Mouse (Mus musculus) lung, embryonic 16.5 days (tissue): Measurements from ENCODE around the gene Stat5b. TPM values are rescaled to one million over a fixed set of nuclear protein-coding genes. Genes with fewer than 3 reads are reported as not detected.

ENCODE experiments used
- ATAC-seq: fragments of 200-750 bp; cut with Nextera tagmentation; 2 replicates; pipeline ENCODE4 v1.8.0; 2017; ENCODE audit warnings: low read depth, mild to moderate bottlenecking, moderate library complexity
- H3K27ac ChIP-seq: fragments of 300-500 bp; sonication (generic); 2 replicates; pipeline ENCODE4 v1.5.1; 2014; ENCODE audit warnings: mild to moderate bottlenecking, control low read depth, low read length
- H3K27me3 ChIP-seq: fragments of 300-500 bp; sonication (generic); 2 replicates; pipeline ENCODE4 v1.6.1; 2014; ENCODE audit warnings: low read depth, low read length, mixed read lengths; ENCODE audit not compliant: control insufficient read depth, insufficient read depth
- H3K36me3 ChIP-seq: fragments of 300-500 bp; sonication (generic); 2 replicates; pipeline ENCODE4 v1.6.1; 2014; ENCODE audit warnings: low read length; ENCODE audit not compliant: control insufficient read depth, insufficient read depth
- H3K4me1 ChIP-seq: fragments of 300-500 bp; sonication (generic); replicated peaks from 2 replicates; pipeline ENCODE4 v1.6.1; 2014; ENCODE audit warnings: low read length, mixed read lengths; ENCODE audit not compliant: control insufficient read depth, insufficient read depth
- H3K4me2 ChIP-seq: fragments of 300-500 bp; sonication (generic); 2 replicates; pipeline ENCODE4 v1.6.1; 2014; ENCODE audit warnings: low read depth, low read length, control low read depth
- H3K4me3 ChIP-seq: fragments of 300-500 bp; sonication (generic); 2 replicates; pipeline ENCODE4 v1.5.1; 2014; ENCODE audit warnings: mild to moderate bottlenecking, low read length, control low read depth
- H3K9ac ChIP-seq: fragments of 300-500 bp; sonication (generic); 2 replicates; pipeline ENCODE4 v1.6.1; 2014; ENCODE audit warnings: low read length, control low read depth
- H3K9me3 ChIP-seq: fragments of 300-500 bp; sonication (generic); 2 replicates; pipeline ENCODE4 v1.6.1; 2016; ENCODE audit warnings: low read length; ENCODE audit not compliant: control insufficient read depth
- WGBS: fragments of 180-500 bp; shearing (Covaris S2); extraction: QIAGEN DNeasy Blood & Tissue Kit; methylation state at CpG from one replicate; pipeline ENCODE4 v1.1.7; 2014; 5-methylcytosine and 5-hydroxymethylcytosine counted together
- polyA plus RNA-seq: library from polyadenylated mRNA; unstranded; fragments of >200 nt; fragmentation: Nextera tagmentation; extraction: Ambion mirVana; gene quantifications from 2 replicates; pipeline ENCODE4 v1.2.1, GENCODE M21; 2015

Gene Stat5b
- polyA plus RNA-seq, 1 experiment from 2014 or later, result 27.2 TPM

DNA sequence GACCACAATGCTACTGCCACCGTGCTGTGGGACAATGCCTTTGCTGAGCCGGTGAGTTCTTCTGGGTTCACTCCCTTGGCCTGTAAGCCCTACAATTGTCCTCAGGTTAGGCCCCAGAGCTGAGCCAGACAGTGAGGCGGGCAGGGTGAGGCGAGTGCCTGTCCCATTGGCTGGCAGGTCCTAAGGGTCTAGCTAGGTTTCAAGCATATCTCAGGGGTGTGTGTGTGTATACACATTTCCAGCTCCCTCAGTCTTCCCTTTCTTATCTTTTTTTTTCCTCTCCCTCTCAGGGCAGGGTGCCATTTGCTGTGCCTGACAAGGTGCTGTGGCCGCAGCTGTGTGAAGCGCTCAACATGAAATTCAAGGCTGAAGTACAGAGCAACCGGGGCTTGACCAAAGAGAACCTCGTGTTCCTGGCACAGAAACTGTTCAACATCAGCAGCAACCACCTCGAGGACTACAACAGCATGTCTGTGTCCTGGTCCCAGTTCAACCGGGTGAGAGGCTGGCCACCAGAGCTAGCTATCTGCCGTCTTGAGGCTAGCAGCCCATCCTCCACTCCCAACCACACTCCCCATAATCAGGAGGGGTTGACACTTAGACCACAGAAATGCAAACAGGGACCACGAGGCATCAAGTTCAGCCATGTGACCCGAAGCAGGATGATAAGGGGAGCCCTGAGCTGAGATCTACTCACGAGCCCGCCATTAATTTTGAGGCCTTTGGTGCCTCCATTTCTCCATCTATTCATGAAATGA is 29.0 kb upstream of the Stat5b start:
- Histone ChIP-seq H3K4me3 (no peak overlapping the region), H3K9ac (no peak overlapping the region), H3K4me1 (no peaks in the 10 kb centered on the region), H3K4me2 (no peak overlapping the region), H3K36me3 (no peaks in the 10 kb centered on the region; the same call in 1 of the 2 replicates), H3K27me3 (no peaks in the 10 kb centered on the region), H3K9me3 (no peaks in the 10 kb centered on the region), H3K27ac (no peak overlapping the region)
- no peak for ATAC-seq
- 66% methylated on average over 15 of the region's 15 CpGs for WGBS

DNA sequence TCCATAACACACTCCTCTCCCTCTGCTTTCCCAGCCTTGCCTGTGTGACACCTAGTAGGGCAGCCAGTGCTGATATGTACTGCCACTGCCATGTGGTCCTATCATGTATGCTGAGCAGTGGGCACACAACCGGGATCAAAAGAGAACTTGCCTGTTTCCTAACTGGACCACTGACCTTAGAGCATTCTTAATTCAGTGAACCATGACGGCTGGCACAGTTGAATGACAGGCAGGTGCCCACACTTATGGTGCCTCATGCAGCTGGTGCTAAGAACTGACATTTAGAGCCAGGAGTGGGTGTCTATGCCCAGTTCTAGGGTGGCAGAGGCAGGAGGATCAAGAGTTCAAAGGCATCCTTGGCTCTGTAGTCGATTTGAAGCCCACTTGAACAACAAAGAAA is 25.2 kb upstream of the Stat5b start:
- no peak overlapping the region for H3K4me3 ChIP-seq
- H3K4me2 ChIP-seq, result no peak overlapping the region
- no peak overlapping the region for H3K9ac ChIP-seq
- H3K9me3 ChIP-seq, result no peaks in the 10 kb centered on the region
- H3K4me1 ChIP-seq, result peaks cover 4% of the 10 kb centered on the region
- H3K27me3 ChIP-seq, result no peaks in the 10 kb centered on the region
- H3K27ac ChIP-seq, result no peak overlapping the region
- no peak for ATAC-seq
- WGBS, result 64% methylated on average over 3 of the region's 3 CpGs
- H3K36me3 ChIP-seq, result no peaks in the 10 kb centered on the region; the same call in 1 of the 2 replicates

DNA sequence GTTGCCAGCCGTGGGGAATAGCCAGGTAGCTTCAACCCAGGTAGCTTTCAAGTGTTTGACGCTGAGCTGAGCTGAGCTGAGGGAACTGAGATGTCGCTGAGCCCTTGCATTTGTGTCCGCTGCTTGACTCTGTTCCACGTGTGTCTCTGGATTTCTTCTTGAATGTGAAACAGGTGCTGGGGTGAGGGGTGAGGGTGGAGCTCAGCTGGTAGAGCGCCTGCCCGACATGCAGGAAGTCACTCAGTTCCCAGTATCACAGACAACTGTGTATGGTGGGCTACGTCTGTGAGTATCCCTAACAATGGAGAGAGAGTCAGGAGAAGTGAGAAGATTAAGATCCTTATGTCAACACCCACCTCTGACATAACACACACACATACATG is 20.4 kb upstream of the Stat5b start:
- 63% methylated on average over 8 of the region's 8 CpGs for WGBS
- H3K4me3 ChIP-seq, result no peak overlapping the region
- H3K4me2 ChIP-seq, result no peak overlapping the region
- H3K9me3 ChIP-seq, result no peaks in the 10 kb centered on the region
- no peaks in the 10 kb centered on the region for H3K27me3 ChIP-seq
- no peak overlapping the region for H3K9ac ChIP-seq
- ATAC-seq, result no peak
- peak overlapping the region; percentile 31 for H3K27ac ChIP-seq
- H3K4me1 ChIP-seq, result peaks cover 8% of the 10 kb centered on the region
- H3K36me3 ChIP-seq, result no peaks in the 10 kb centered on the region

DNA sequence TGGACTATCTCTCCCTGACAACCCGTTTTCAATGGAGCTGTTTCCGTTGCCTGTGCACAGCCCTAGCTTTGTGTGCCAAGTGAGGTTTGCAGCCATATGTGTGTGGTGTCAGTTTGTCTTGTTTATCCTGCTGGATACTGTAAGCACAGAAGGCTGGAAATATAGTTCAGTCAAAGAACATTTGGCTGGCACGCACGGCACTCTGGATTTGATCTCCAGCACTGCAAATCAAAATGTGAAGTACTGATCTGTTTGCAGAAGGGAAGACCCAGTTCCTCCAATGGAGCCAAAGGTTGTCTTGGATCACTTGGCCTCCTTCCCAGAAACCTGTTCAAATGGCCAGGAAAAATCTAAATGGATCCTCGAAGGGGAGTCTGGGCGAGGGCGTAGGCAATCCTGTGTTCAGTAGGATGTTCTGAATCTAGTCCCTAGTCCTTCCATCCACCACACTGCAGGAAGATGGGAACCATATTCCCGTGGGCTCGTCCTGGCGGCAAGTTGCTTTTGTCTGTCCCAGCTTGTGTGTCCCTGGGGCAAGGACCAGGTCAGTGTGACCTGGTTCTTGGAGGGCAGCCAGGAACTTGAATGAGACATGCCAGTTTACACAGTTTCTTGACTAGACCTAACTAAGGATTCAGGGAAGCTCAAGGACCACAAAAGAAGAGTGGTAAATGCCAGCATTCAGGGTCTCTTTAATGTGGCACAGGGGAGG is 19.9 kb upstream of the Stat5b start:
- Histone ChIP-seq H3K9ac (no peak overlapping the region), H3K4me2 (no peak overlapping the region), H3K36me3 (no peaks in the 10 kb centered on the region), H3K4me3 (no peak overlapping the region), H3K9me3 (no peaks in the 10 kb centered on the region), H3K27me3 (no peaks in the 10 kb centered on the region), H3K4me1 (peaks cover 8% of the 10 kb centered on the region), H3K27ac (peak overlapping the region; percentile 31)
- ATAC-seq, result peak; percentile 31; the same call in 1 of the 2 replicates
- WGBS, result 63% methylated on average over 10 of the region's 10 CpGs

DNA sequence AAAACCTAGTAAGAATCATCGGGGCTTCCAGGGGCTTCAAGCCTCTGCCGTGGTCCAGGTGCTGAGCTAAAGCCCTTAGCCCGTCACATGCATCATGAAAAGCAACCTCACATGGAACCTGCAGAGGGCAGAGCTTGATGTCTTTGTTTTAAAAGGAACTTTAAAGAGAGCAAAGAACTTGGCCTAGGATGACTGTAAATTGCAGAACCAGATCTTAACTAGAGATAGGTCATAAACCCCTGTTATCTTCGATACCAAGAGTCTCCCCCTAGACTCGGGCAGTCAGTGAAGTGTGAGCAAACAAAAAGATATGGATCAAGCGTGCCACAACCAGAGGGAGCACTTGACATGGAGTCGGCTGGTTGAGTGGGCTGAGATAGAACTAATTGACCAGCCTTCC is 15.1 kb upstream of the Stat5b start:
- H3K4me1 ChIP-seq, result peaks cover 6% of the 10 kb centered on the region
- no peak overlapping the region for H3K4me2 ChIP-seq
- ATAC-seq, result no peak
- H3K4me3 ChIP-seq, result no peak overlapping the region
- no peaks in the 10 kb centered on the region for H3K9me3 ChIP-seq
- H3K27me3 ChIP-seq, result no peaks in the 10 kb centered on the region; the same call in 1 of the 2 replicates
- H3K36me3 ChIP-seq, result no peaks in the 10 kb centered on the region
- no peak overlapping the region for H3K27ac ChIP-seq
- H3K9ac ChIP-seq, result no peak overlapping the region
- WGBS, result 58% methylated on average over 7 of the region's 7 CpGs

DNA sequence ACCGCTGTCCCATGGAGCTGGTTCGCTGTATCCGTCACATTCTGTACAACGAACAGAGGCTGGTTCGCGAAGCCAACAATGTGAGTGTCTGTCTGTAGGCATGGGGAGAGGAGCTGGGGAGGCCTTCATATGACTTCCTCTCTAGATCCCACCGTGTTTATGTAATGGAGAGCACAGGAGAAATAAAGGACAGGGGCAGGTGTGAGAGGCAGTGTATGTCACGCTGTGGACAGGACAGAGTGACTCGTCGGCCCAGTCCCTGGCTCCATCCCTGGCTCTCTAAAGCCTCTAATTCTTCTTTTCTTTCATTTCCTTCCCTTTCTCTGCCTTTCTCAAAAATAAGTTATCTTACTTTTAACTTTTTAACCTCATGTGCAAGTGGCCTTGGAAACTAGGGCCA is 12.6 kb upstream of the Stat5b start:
- no peak for ATAC-seq
- no peak overlapping the region for H3K4me2 ChIP-seq

DNA sequence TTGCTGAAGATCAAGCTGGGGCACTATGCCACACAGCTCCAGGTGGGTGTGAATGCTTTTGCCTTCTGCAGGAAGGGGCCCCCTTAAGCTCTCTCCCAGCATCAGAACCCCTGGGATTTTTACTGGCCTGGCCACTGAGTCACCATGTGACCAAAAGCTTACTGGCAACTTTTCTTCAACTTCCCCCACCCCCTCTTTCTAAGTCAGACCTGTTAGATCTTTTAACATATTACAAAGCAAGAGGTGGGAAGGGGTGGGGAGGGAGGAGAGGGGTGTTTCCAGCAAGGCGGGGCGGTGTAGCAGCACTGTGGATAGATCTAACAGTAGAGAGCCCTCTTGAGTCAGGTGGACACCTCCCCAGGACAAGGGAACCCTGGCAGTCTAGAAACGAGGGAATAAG is 11.3 kb upstream of the Stat5b start:
- H3K9me3 ChIP-seq, result no peaks in the 10 kb centered on the region
- WGBS, result 35% methylated on average over 3 of the region's 3 CpGs
- no peaks in the 10 kb centered on the region for H3K36me3 ChIP-seq
- peaks cover 13% of the 10 kb centered on the region for H3K4me1 ChIP-seq
- no peak overlapping the region for H3K27ac ChIP-seq
- no peak overlapping the region for H3K4me3 ChIP-seq
- no peaks in the 10 kb centered on the region; the same call in 1 of the 2 replicates for H3K27me3 ChIP-seq
- no peak overlapping the region for H3K9ac ChIP-seq
- no peak overlapping the region for H3K4me2 ChIP-seq
- no peak for ATAC-seq

More for the DNA sequence above, 12.6 kb upstream of the Stat5b start:
- Histone ChIP-seq H3K9ac (no peak overlapping the region), H3K9me3 (no peaks in the 10 kb centered on the region), H3K27me3 (no peaks in the 10 kb centered on the region; the same call in 1 of the 2 replicates), H3K36me3 (no peaks in the 10 kb centered on the region), H3K4me1 (peaks cover 13% of the 10 kb centered on the region), H3K4me3 (no peak overlapping the region), H3K27ac (no peak overlapping the region)
- 86% methylated on average over 10 of the region's 10 CpGs for WGBS

DNA sequence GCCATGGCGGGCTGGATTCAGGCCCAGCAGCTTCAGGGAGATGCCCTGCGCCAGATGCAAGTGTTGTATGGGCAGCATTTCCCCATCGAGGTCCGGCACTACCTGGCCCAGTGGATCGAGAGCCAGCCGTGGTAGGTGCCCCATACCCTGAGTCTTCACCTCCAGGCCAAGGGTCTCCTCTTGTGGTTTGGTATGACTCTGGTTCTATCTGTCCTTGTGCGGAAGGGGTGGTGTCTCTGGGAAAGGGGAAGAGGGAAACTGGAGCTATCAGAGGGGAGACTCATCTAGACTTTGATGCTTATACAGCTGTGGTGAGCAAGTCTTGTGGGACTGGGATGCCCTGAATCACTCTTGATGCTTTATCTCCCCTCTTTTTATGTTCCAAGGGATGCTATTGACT is 10.8 kb upstream of the Stat5b start:
- WGBS, result 75% methylated on average over 7 of the region's 7 CpGs
- Histone ChIP-seq H3K4me3 (no peak overlapping the region), H3K27ac (no peak overlapping the region), H3K36me3 (no peaks in the 10 kb centered on the region), H3K4me2 (peak overlapping the region; percentile 83; the same call in 1 of the 2 replicates), H3K27me3 (no peaks in the 10 kb centered on the region; the same call in 1 of the 2 replicates), H3K9me3 (no peaks in the 10 kb centered on the region), H3K9ac (no peak overlapping the region; the same call in 1 of the 2 replicates), H3K4me1 (peaks cover 13% of the 10 kb centered on the region)
- ATAC-seq, result no peak

DNA sequence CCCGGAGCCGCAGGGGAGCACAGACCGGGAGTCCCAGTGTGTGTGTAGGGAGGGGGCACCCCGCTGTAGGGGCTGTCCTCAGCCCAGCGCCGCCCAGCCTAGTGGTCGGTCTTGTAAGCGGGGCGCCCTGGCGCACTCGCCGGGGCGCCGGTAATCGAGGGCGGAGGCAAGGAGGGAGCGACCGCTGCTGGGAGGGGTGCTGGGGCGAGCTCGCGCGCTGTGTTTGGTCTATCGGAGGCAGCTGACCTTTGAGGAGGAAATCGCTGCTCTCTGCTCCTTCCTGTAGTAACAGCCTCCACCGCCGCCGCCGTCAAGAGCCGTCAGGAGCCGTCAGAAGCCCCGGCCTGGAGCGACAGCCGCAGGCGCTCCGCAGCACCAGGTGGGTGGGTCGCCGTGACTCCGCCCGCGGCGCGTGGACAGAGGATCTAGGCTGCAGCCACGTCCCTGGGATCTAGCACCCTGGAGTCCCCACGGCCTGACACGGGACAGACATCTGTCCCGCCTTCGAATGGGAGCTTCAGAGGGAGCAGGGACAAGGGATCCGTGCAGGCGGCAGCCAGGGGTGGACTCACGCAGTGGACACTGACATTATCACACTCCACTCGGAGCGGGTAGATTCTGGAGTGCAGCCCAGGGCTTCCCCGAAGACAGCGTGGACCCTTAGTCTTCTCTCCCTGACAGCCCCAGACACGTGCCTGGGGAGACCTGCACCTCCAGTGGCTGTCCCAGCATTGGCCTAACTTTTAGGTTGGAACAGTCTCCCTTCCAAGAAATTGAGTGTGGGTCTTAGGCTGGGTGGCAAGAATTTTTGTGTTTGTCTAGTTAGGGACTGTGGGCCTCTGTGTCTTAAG is 9.9 kb upstream of the Stat5b start:
- Histone ChIP-seq H3K27me3 (no peaks in the 10 kb centered on the region; the same call in 1 of the 2 replicates), H3K9me3 (no peaks in the 10 kb centered on the region), H3K36me3 (no peaks in the 10 kb centered on the region), H3K4me3 (peak overlapping the region; percentile 63), H3K9ac (peak overlapping the region; percentile 72), H3K4me2 (peak overlapping the region; percentile 83), H3K4me1 (peaks cover 13% of the 10 kb centered on the region), H3K27ac (peak overlapping the region; percentile 69)
- under 1% methylated on average over 52 of the region's 55 CpGs for WGBS
- peak; percentile 94 for ATAC-seq
